Mouse (Mus musculus): ENCODE results near the gene Sox6. TPM values are rescaled to one million over a fixed set of nuclear protein-coding genes. Genes with fewer than 3 reads are reported as not detected.

Sox6 gene
- polyA plus RNA-seq, 1 experiment: 6.0 TPM

DNA sequence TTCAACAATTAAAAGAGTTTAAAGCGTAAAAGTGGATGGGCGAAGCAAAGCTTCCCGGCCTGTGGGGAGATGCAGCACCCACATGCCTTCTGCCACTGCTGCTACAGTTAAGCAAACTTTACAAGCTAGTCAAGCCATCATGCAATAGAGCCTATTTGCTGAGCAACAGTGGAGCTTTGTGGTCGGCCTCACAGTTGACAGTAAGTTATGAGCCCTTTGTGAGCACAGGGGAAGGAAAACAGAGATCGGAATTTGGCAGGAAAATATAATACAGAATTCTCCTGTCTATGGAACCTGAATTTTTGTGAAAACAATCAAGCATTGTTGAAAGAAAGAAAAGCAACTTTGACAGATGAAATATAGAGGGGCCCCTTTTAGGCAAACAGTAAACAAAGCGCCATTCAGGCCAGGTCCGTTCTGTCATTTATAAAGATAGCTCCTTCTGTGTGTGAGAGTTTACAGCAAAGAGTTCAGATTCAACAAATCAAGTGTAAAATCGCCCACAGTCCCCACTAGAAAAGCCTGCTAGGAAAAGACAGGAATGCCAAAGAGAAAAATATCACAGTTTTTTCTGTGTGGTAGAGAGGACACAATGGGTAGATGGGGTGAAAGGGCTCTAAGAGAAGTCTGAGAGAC is 213.9 kb downstream of the Sox6 start:
- Histone ChIP-seq H3K4me3 (ENCODE audit: extremely low read depth, insufficient read depth, insufficient read length) (no peak overlapping the region), H3K4me1 (ENCODE audit: control insufficient read depth, insufficient read depth, insufficient read length) (no peaks in the 10 kb centered on the region), H3K36me3 (ENCODE audit: control insufficient read depth, insufficient read depth, low read length) (no peaks in the 10 kb centered on the region), H3K27me3 (ENCODE audit: control insufficient read depth, insufficient read depth, low read length) (no peaks in the 10 kb centered on the region), H3K27ac (ENCODE audit: insufficient read depth, low read length) (no peak overlapping the region)
- DNase-seq (ENCODE audit: low read depth in 1 of 2, low spot score in 2 of 2): no peak
- WGBS: 83% methylated on average over 8 of the region's 8 CpGs
- TF ChIP-seq POLR2A (IDR thresholded peaks at IDR 0.05; ENCODE audit: low read depth, low read length) (no peak), CTCF (IDR thresholded peaks at IDR 0.05; ENCODE audit: extremely low read depth, insufficient read depth, insufficient read length, insufficient replicate concordance) (no peak)

DNA sequence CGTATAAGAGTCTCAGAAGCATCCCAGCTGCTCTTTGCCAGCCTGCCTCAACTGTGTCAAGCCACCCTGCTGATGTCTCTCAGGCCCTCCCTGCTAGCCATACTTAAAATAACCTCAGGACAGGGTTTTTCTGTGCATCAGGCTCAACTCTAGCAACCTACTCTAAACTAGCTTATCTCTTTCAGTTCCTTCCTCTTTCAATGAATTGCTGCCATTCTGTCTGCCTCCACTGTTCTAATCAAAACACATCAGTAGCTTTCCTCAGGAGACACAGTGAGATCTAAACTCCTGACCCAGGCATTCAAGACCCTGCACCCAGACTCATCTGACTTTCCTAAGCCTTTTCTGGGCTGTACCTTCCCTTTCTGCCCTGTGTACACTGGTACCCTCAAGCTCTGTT is 219.5 kb downstream of the Sox6 start:
- Histone ChIP-seq H3K4me1 (ENCODE audit: control insufficient read depth, insufficient read depth, insufficient read length) (no peaks in the 10 kb centered on the region), H3K36me3 (ENCODE audit: control insufficient read depth, insufficient read depth, low read length) (no peaks in the 10 kb centered on the region), H3K27ac (ENCODE audit: insufficient read depth, low read length) (no peak overlapping the region), H3K4me3 (ENCODE audit: extremely low read depth, insufficient read depth, insufficient read length) (no peak overlapping the region), H3K27me3 (ENCODE audit: control insufficient read depth, insufficient read depth, low read length) (no peaks in the 10 kb centered on the region)
- 59% methylated on average over 1 of the region's 1 CpGs for WGBS
- TF ChIP-seq CTCF (IDR thresholded peaks at IDR 0.05; ENCODE audit: extremely low read depth, insufficient read depth, insufficient read length, insufficient replicate concordance) (no peak), POLR2A (IDR thresholded peaks at IDR 0.05; ENCODE audit: low read depth, low read length) (no peak)
- no peak for DNase-seq (ENCODE audit: low read depth in 1 of 2, low spot score in 2 of 2)

DNA sequence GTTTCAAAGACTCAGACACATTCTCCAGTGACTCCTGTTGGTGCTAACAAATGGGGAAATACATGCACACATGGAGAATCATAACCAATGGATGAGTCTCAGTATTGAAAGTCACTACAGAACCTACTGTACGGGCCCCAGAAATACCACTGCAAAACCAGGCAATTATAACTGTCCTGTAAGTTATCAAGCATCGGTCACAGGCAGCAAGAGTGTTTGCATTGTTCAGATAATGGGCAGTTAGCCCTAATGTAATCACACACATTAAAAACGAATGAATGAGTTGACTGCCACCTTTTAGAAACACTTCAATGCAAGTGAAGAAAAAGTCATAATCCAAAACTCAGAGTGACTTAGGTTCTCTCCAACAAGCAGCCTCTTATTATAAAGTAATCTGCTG is 235.3 kb downstream of the Sox6 start:
- H3K4me1 ChIP-seq (ENCODE audit: control insufficient read depth, insufficient read depth, insufficient read length): no peaks in the 10 kb centered on the region
- WGBS: 74% methylated on average over 3 of the region's 3 CpGs
- TF ChIP-seq CTCF (IDR thresholded peaks at IDR 0.05; ENCODE audit: extremely low read depth, insufficient read depth, insufficient read length, insufficient replicate concordance) (no peak), POLR2A (IDR thresholded peaks at IDR 0.05; ENCODE audit: low read depth, low read length) (no peak)

DNA sequence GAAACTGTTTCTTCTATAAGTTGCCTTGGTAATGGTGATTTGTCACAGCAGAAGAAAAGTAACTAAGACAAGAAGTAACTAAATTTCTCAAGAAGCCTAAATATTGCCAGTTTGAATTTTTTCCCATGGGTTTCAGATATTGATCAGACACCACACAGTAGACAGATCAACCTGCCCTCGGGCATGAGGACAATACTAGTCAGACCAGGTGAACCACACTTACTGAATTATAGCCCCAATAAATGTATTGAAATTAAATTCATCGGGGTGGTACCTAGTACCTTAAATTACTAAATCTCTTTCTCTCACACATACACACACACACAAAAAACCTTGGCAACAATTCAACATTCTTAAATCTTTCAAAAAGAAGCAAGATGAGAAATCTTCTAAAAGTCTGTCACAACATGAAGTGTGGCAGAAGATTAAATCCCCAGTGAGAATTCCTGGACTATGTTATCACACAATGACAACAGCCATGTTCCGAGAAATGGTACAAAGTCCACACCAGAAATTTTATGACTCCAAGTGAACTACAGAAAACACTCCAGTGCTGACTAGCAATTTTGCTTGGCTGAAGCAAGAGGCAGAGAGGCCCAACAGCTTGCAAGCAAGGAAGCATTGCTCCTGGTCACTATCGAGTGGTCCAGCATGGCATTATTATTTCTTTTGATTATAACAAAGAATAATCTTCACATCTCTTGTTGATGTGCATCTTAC is 244.3 kb downstream of the Sox6 start:
- WGBS: 96% methylated on average over 4 of the region's 4 CpGs
- no peak for DNase-seq (ENCODE audit: low read depth in 1 of 2, low spot score in 2 of 2)

More for the DNA sequence above, 235.3 kb downstream of the Sox6 start:
- Histone ChIP-seq H3K4me3 (ENCODE audit: extremely low read depth, insufficient read depth, insufficient read length) (no peak overlapping the region), H3K27ac (ENCODE audit: insufficient read depth, low read length) (no peak overlapping the region), H3K27me3 (ENCODE audit: control insufficient read depth, insufficient read depth, low read length) (no peaks in the 10 kb centered on the region), H3K36me3 (ENCODE audit: control insufficient read depth, insufficient read depth, low read length) (no peaks in the 10 kb centered on the region)
- DNase-seq (ENCODE audit: low read depth in 1 of 2, low spot score in 2 of 2): no peak

DNA sequence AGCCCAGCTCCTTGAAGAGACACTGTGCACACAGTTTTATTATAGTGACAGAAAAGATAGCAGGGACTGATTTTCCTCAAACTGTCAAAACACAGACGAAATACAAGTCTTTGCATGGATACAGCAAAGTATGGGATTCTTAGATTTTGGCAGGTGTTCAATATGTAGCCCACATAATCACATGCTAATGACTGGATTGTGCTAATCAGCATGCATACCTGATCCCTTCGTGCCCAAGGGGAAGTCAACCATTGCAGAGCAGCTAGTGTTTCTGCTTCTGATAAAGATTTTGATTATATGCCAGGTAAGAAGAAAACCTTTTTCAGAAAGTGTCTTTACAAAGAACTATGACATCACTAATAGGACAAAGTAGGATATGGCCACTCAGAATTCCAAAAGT is 245.8 kb downstream of the Sox6 start:
- Histone ChIP-seq H3K36me3 (ENCODE audit: control insufficient read depth, insufficient read depth, low read length) (no peaks in the 10 kb centered on the region), H3K27me3 (ENCODE audit: control insufficient read depth, insufficient read depth, low read length) (no peaks in the 10 kb centered on the region), H3K4me3 (ENCODE audit: extremely low read depth, insufficient read depth, insufficient read length) (no peak overlapping the region), H3K4me1 (ENCODE audit: control insufficient read depth, insufficient read depth, insufficient read length) (no peaks in the 10 kb centered on the region), H3K27ac (ENCODE audit: insufficient read depth, low read length) (no peak overlapping the region)
- WGBS: 47% methylated on average over 2 of the region's 2 CpGs
- TF ChIP-seq CTCF (IDR thresholded peaks at IDR 0.05; ENCODE audit: extremely low read depth, insufficient read depth, insufficient read length, insufficient replicate concordance) (no peak), POLR2A (IDR thresholded peaks at IDR 0.05; ENCODE audit: low read depth, low read length) (no peak)
- no peak for DNase-seq (ENCODE audit: low read depth in 1 of 2, low spot score in 2 of 2)

More for the DNA sequence above, 244.3 kb downstream of the Sox6 start:
- Histone ChIP-seq H3K4me1 (ENCODE audit: control insufficient read depth, insufficient read depth, insufficient read length) (no peaks in the 10 kb centered on the region), H3K27ac (ENCODE audit: insufficient read depth, low read length) (no peak overlapping the region), H3K4me3 (ENCODE audit: extremely low read depth, insufficient read depth, insufficient read length) (no peak overlapping the region), H3K27me3 (ENCODE audit: control insufficient read depth, insufficient read depth, low read length) (no peaks in the 10 kb centered on the region), H3K36me3 (ENCODE audit: control insufficient read depth, insufficient read depth, low read length) (no peaks in the 10 kb centered on the region)
- TF ChIP-seq CTCF (IDR thresholded peaks at IDR 0.05; ENCODE audit: extremely low read depth, insufficient read depth, insufficient read length, insufficient replicate concordance) (no peak), POLR2A (IDR thresholded peaks at IDR 0.05; ENCODE audit: low read depth, low read length) (no peak)

DNA sequence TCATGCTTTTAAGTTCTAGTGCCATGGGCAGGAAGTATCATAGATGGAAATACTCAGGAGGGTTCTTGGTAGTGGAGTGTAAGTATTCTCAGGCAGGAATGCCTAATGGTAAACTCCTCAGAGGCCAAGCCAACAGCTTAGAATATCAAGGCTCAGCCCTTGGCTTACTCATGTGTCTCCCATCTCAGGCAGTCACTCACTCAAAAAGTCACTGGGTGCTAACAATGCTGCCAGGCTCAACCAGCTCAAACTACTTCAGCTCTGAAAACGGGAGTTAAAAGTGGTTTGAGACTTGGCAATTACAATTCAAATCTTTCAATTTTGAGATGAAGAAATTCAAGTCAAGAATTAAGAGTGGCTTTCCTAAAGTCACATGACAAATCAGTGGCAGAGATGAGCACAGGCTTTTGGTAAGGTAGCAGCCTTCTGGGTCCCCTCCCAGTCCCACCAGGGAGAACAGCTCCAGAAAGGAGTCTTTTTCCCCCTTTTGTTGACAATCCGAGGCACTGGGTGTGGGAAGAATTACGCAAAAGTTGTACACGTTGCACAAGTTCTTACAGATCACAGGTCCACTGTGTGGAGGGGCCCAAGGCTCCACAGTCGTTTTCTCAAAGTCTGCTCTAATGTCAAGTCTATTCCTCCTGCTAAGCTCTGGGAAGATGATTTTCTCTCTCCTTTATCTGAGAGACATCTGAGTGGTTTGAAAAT is 249.3 kb downstream of the Sox6 start:
- TF ChIP-seq POLR2A (IDR thresholded peaks at IDR 0.05; ENCODE audit: low read depth, low read length): no peak
- TF ChIP-seq CTCF (IDR thresholded peaks at IDR 0.05; ENCODE audit: extremely low read depth, insufficient read depth, insufficient read length, insufficient replicate concordance): no peak
- Histone ChIP-seq H3K36me3 (ENCODE audit: control insufficient read depth, insufficient read depth, low read length) (no peaks in the 10 kb centered on the region), H3K27me3 (ENCODE audit: control insufficient read depth, insufficient read depth, low read length) (no peaks in the 10 kb centered on the region), H3K27ac (ENCODE audit: insufficient read depth, low read length) (no peak overlapping the region), H3K4me3 (ENCODE audit: extremely low read depth, insufficient read depth, insufficient read length) (no peak overlapping the region), H3K4me1 (ENCODE audit: control insufficient read depth, insufficient read depth, insufficient read length) (no peaks in the 10 kb centered on the region)
- DNase-seq (ENCODE audit: low read depth in 1 of 2, low spot score in 2 of 2): no peak
- 82% methylated on average over 5 of the region's 5 CpGs for WGBS
